Mouse (Mus musculus): ENCODE results near the gene Fkbp5.
A peak's percentile ranks its signal among the peaks of the same experiment; 100 is the strongest.
"Not testable (repeated sequence)": the region's sequence is repeated elsewhere in the genome, so short reads cannot be mapped to it uniquely, and the experiment has no call there.

Gene Fkbp5

GRCm38 (mm10) chr17:28417771-28418170 is 99.6 kb downstream of the Fkbp5 start:
- no peak for DNase-seq

DNA sequence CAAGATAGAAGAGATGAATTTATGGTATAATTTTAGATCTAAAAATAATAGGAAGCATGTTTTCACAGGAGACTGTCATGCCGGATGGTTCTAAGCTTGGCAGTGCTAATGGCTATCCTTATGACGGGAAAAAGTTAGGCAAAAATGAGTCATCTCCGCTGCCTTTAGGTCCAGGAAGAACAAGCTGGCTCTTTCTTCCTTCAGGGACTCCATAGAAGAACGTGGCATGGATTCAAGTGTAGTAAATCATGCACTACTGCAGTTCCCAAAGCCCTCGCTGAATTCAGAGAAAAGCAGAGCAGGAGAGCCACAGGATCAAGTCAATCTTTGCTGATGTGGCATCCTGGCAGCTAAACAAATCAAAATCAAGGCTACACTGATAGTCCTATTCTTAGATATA is 102.1 kb downstream of the Fkbp5 start:
- no peak for DNase-seq

- DNase-seq: no peak
These were observed 105.9 kb downstream of the Fkbp5 start for GRCm38 (mm10) chr17:28411381-28411960.

DNA sequence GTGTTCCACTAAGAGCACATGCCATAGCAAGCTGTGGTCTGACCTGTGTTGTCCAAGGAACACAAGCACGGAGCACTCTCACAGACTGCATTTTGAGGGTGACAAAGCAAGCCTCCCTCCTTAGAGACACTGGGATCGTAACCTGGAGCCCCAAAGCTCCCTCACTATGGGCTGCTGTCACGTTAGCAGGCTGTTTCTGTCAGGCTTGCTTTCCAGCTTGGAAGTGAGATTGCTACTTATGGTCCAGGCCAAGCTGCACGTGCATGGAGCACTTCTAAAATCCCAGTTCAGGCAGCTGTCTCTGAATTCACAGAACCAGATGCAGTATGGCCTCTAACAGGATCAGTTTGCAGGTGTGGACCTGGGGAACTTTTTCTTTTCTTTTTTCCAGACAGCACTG is 106.6 kb downstream of the Fkbp5 start:
- no peak for DNase-seq

DNA sequence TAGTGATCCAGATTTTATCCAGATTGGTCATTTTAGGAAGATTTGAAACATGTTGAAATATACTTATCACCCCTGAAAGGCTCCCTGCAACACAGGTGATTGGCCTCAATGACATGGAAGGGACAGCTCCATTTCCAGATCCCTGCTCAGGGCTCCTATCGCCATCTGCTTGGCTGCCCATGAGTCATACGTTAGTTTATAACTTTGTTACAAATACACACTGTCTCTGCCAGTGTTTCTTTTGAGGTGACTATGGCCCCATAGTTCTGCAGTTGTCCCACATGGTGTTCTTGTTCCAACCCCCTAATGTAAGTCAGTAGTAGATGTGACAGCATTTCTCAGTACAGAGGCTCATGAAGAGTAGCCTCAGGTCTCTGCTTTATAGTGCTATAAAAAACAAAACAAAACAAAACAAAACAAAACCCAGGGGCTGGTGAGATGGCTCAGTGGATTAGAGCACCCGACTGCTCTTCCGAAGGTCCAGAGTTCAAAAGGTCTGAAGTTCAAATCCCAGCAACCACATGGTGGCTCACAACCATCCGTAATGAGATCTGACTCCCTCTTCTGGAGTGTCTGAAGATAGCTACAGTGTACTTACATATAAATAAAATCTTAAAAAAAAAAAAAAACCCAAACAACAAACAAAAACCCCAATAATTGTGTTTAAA is 108.9 kb downstream of the Fkbp5 start:
- no peak for DNase-seq

GRCm38 (mm10) chr17:28407418-28408250 is 109.7 kb downstream of the Fkbp5 start:
- peak; percentile 90 for DNase-seq

GRCm38 (mm10) chr17:28406471-28406870 is 110.9 kb downstream of the Fkbp5 start:
- no peak for DNase-seq

DNA sequence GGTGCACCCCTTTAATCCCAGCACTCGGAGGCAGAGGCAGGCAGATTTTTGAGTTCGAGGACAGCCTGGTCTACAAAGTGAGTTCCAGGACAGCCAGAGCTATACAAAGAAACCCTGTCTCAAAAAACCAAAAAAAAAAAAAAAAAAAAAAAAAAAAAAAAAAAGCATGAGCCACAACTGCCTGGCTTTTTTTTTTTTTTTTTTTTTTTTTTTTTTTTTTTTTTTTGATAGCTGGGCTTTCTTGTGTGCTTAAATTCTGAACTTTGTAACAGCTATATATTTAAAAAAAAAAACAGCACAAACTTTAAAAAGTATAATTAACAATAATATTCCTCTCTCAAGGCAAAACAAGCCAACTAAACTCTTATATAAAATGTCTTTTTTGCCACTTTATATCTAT is 112.6 kb downstream of the Fkbp5 start:
- DNase-seq: not testable (repeated sequence)

DNA sequence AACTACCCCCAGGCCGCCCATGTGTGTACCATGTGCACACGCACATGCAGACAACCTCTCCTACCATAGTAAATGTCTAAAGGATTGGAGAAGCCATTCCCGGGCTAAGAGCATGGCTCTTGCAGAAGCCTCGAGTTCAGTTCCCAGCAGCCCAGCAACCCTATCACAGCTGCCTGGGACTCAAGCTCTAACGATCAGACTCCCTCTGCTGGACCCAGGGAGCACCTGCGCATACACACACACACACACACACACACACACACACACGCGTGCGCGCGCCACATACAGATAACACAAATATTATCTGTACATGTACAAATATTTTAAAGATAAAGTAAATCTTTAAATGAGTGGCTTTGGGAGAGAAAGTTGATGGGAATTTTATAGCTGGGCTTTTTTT is 113.0 kb downstream of the Fkbp5 start:
- no peak for DNase-seq

DNA sequence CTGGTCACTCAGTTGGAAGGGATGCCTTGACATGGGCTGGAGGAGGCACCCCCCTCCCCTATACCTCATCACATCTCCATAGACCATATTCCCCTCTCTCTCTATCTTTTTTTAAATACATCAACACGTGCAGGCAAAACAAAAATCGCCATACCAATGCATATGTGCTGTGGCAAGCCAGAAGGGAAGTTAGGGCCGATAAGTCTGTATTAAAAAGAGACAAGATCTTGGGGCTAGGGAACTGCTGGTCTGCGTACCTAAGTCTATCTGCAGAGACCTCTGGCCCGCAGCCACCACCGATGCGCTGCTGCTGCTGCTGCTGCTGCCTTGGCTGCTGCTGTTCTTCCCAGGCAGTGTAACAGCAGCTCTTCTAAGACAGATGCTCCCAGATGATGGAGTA is 122.3 kb downstream of the Fkbp5 start:
- no peak for DNase-seq

- no peak for DNase-seq
These were observed 123.1 kb downstream of the Fkbp5 start for GRCm38 (mm10) chr17:28394051-28394765.

GRCm38 (mm10) chr17:28391568-28392432 is 125.5 kb downstream of the Fkbp5 start:
- peak; percentile 34 for DNase-seq

DNA sequence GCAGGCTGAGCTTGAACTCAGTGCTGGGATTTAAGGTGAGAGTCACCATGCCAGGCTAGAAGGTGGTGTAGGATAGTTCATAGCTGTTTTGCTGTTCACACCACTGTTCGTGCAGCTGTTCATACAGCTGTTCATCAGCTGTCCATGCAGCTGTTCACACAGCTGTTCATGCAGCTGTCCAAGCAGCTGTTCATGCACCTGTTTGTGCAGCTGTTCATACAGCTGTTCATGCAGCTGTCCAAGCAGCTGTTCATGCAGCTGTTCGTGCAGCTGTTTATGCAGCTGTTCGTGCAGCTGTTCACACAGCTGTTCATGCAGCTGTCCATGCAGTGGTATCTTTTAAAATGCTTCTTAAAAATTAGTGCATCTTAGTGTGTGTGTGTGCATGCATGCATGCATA is 128.8 kb downstream of the Fkbp5 start:
- DNase-seq: no peak

DNA sequence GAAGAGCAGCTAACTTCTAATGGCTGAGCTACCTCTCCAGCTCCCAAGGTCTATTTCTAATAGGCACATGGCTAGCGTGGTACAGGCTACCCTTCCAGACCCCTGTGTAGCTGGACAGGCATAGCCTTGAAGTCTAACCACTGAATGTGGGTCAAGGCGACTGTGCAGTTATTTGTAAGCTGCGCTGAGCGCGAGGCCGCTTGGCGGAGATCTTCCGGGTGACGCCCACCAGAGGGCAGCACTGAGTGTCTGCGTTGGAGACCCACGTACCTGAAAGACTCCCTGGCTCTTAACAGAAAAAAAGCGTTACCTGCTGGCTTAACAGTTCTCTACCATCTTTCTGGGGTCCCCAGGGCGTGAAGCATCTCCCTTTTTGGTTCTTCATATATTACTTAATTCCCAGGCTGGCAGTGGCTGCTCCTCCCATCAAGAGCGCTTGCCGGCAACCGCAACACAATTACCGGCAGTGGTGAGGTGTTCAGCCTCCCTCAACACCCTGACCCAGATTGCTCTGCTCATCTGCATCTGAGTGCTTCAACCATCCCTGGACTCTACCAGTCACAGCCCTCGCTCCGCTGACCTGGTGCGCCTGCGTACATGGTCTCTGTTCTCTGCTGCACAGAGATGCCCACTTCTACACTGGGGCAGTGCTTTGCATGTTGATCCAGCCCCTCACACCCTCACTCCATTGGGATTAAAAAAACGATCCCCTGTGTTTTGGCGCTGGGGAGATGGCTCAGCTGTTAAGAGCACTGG is 131.0 kb downstream of the Fkbp5 start:
- peak; percentile 91 for DNase-seq

DNA sequence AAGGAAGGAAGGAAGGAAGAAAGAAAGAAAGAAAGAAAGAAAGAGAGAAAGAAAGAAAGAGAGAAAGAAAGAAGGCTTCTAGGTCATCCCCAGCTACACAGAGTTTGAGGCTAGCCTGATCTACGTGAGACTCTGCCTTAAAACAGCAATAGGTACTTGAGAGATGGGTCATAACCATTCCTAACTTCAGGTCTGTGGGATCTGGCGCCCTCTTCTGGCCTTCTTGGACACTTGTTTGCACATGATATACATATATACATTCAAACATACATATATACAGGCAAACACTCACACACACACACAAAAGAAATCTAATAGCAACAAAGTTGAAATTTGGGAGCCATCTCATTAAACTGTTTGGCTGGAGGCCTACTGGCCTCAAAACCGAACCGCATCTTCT is 133.0 kb downstream of the Fkbp5 start:
- DNase-seq: peak; percentile 54

DNA sequence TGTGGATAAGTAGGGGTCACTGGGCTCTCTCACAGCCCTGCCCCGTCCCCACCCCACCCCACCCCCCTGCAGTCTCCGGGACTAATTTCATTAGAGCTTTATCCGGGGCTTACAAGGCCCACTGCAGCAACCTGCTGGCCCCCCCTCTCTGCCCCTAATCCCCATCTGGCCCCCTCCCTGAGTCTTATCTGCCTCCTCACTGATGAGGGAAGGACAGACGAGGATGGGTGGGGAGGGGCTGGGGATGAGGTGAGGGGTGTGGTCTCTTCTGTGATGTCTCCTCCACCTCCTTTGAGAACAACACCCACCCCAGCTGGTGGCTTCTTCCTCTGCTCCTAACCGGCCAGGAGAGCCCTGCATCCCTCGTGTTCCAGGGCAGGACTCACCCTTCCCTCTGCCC is 137.1 kb downstream of the Fkbp5 start:
- no peak for DNase-seq

- no peak for DNase-seq
These were observed 141.7 kb downstream of the Fkbp5 start for GRCm38 (mm10) chr17:28375592-28376061.

DNA sequence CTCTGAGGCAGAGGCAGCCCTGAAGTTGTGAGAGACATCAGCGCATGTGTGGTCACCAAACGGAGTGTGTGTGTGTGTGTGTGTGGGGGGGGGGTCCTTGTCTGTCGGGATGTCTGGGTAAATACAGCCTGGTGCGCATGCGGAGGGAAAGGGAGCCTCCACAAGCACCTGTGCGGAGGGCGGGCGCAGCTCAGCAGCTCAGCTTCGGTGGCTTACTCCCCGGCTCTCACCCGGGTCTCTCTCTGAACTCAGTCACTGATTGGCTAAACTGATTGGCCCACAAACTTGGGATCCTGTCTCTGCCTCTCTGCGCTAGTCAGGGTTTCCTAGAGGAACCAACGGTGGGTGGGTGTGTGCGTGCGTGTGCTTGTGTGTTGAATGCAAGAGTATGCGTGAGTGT is 142.8 kb downstream of the Fkbp5 start:
- DNase-seq: no peak

GRCm38 (mm10) chr17:28373821-28374220 is 143.5 kb downstream of the Fkbp5 start:
- peak; percentile 64 for DNase-seq

DNA sequence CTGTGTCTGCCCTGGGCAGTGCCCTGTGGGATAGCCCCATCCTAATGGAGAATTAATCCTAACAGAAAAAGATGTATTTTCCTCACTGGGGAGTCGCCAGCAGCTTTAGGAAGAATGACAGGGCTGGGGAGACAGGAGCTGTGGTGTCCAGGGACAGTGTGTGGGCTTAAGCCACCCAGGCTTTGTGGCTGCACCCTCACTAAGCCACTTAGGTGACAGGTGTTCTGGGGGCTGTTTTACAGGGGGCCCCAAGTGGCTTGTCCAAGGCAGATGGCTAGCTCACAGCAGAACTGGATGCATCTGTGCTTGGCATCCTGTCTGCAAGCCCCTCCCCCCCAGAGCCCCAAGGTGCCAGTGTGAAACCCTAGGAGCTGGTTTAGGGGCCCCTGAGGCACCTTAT is 145.4 kb downstream of the Fkbp5 start:
- no peak for DNase-seq

DNA sequence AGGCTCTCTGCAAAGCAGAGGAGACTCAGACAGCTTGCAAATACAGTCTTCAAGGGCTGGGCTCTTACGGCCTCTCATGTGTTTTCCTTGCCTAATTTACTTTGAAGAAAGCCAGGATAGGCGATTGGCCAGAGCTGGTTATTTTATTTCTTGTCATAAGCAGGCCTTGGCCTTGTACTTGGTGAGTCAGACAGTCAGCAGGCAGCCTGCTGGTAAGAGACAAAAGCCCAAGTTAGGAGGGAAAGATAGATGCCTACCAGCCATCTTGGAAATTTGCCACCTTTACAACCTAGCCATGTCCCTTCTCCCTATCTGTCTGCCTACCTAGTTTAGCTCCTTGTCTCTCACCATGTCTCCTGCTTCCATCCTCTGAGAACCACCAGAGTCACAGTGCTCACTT is 146.0 kb downstream of the Fkbp5 start:
- DNase-seq: no peak

All from kidney, postnatal 10 days (tissue).